Mouse (Mus musculus): ENCODE measurements at regions not wholly inside any gene's neighbourhood (a gene's known extent, or its start where the extent isn't known, plus 50 kb on each side); places are given as distances from the start of the nearest gene placed in this dataset.

GRCm38 (mm10) chr6:50948061-50948460, 293.8 kb upstream of the Npvf start:
- Histone ChIP-seq H3K27ac (no peak overlapping the region), H3K36me3 (ENCODE audit: insufficient read depth, low read length) (no peaks in the 10 kb centered on the region), H3K9ac (ENCODE audit: low read depth, low read length) (no peak overlapping the region), H3K9me3 (replicated peaks; ENCODE audit: low read length) (no peaks in the 10 kb centered on the region), H3K4me2 (ENCODE audit: low read length) (no peak overlapping the region), H3K4me1 (replicated peaks; ENCODE audit: insufficient read depth, low read length) (no peaks in the 10 kb centered on the region), H3K4me3 (replicated peaks; ENCODE audit: low read depth, low read length) (no peak overlapping the region), H3K27me3 (ENCODE audit: insufficient read depth, low read length) (no peaks in the 10 kb centered on the region)
- TF ChIP-seq CTCF (IDR thresholded peaks at IDR 0.05; ENCODE audit: low read depth): no peak
- WGBS: 59% methylated on average over 4 of the region's 4 CpGs
- ATAC-seq (replicated peaks; ENCODE audit: low FRiP score, low read depth) (no peak), DNase-seq (ENCODE audit: low spot score) (no peak)

- Histone ChIP-seq H3K9me3 (replicated peaks; ENCODE audit: low read length) (no peaks in the 10 kb centered on the region), H3K9ac (ENCODE audit: low read depth, low read length) (no peak overlapping the region), H3K27me3 (ENCODE audit: insufficient read depth, low read length) (no peaks in the 10 kb centered on the region), H3K4me3 (replicated peaks; ENCODE audit: low read depth, low read length) (no peak overlapping the region), H3K4me2 (ENCODE audit: low read length) (no peak overlapping the region), H3K4me1 (replicated peaks; ENCODE audit: insufficient read depth, low read length) (no peaks in the 10 kb centered on the region), H3K27ac (no peak overlapping the region), H3K36me3 (ENCODE audit: insufficient read depth, low read length) (no peaks in the 10 kb centered on the region)
- DNase-seq (ENCODE audit: low spot score): no peak
- TF ChIP-seq CTCF (IDR thresholded peaks at IDR 0.05; ENCODE audit: low read depth): no peak
- 93% methylated on average over 5 of the region's 5 CpGs for WGBS
- ATAC-seq (replicated peaks; ENCODE audit: low FRiP score, low read depth): no peak
Measured at GRCm38 (mm10) chr6:50949361-50949760, 295.1 kb upstream of the Npvf start.

- Histone ChIP-seq H3K4me3 (replicated peaks; ENCODE audit: low read depth, low read length) (no peak overlapping the region), H3K27me3 (ENCODE audit: insufficient read depth, low read length) (no peaks in the 10 kb centered on the region), H3K4me2 (ENCODE audit: low read length) (no peak overlapping the region), H3K36me3 (ENCODE audit: insufficient read depth, low read length) (no peaks in the 10 kb centered on the region), H3K27ac (no peak overlapping the region), H3K9me3 (replicated peaks; ENCODE audit: low read length) (no peaks in the 10 kb centered on the region), H3K9ac (ENCODE audit: low read depth, low read length) (no peak overlapping the region), H3K4me1 (replicated peaks; ENCODE audit: insufficient read depth, low read length) (no peaks in the 10 kb centered on the region)
- ATAC-seq (replicated peaks; ENCODE audit: low FRiP score, low read depth): no peak
- DNase-seq (ENCODE audit: low spot score): peak; percentile 43
- TF ChIP-seq CTCF (IDR thresholded peaks at IDR 0.05; ENCODE audit: low read depth): no peak
- 47% methylated on average over 11 of the region's 11 CpGs for WGBS
Measured at GRCm38 (mm10) chr6:50949883-50950583, 295.8 kb upstream of the Npvf start.

GRCm38 (mm10) chr6:50957328-50957900, 303.2 kb upstream of the Npvf start:
- DNase-seq (ENCODE audit: low spot score) (no peak), ATAC-seq (replicated peaks; ENCODE audit: low FRiP score, low read depth) (no peak)
- H3K9me3 ChIP-seq (replicated peaks; ENCODE audit: low read length): no peaks in the 10 kb centered on the region
- H3K4me2 ChIP-seq (ENCODE audit: low read length): no peak overlapping the region
- TF ChIP-seq CTCF (IDR thresholded peaks at IDR 0.05; ENCODE audit: low read depth): no peak
- WGBS: 90% methylated on average over 4 of the region's 4 CpGs
- 0 out of 2 replicates have a peak, but pooled peaks cover 5% of the 10 kb centered on the region for H3K4me1 ChIP-seq (replicated peaks; ENCODE audit: insufficient read depth, low read length)
- H3K9ac ChIP-seq (ENCODE audit: low read depth, low read length): no peak overlapping the region
- no peak overlapping the region for H3K4me3 ChIP-seq (replicated peaks; ENCODE audit: low read depth, low read length)
- no peaks in the 10 kb centered on the region for H3K36me3 ChIP-seq (ENCODE audit: insufficient read depth, low read length)
- H3K27me3 ChIP-seq (ENCODE audit: insufficient read depth, low read length): no peaks in the 10 kb centered on the region
- no peak overlapping the region for H3K27ac ChIP-seq

GRCm38 (mm10) chr6:50960341-50960740, 306.1 kb upstream of the Npvf start:
- WGBS: 66% methylated on average over 5 of the region's 5 CpGs
- TF ChIP-seq CTCF (IDR thresholded peaks at IDR 0.05; ENCODE audit: low read depth): no peak
- DNase-seq (ENCODE audit: low spot score) (no peak), ATAC-seq (replicated peaks; ENCODE audit: low FRiP score, low read depth) (no peak)
- no peak overlapping the region for H3K27ac ChIP-seq
- H3K4me1 ChIP-seq (replicated peaks; ENCODE audit: insufficient read depth, low read length): 0 out of 2 replicates have a peak, but pooled peaks cover 1% of the 10 kb centered on the region
- no peaks in the 10 kb centered on the region for H3K27me3 ChIP-seq (ENCODE audit: insufficient read depth, low read length)
- no peaks in the 10 kb centered on the region for H3K36me3 ChIP-seq (ENCODE audit: insufficient read depth, low read length)
- no peak overlapping the region for H3K9ac ChIP-seq (ENCODE audit: low read depth, low read length)
- no peaks in the 10 kb centered on the region for H3K9me3 ChIP-seq (replicated peaks; ENCODE audit: low read length)
- H3K4me2 ChIP-seq (ENCODE audit: low read length): no peak overlapping the region
- no peak overlapping the region for H3K4me3 ChIP-seq (replicated peaks; ENCODE audit: low read depth, low read length)

- TF ChIP-seq CTCF (IDR thresholded peaks at IDR 0.05; ENCODE audit: low read depth): no peak
- Histone ChIP-seq H3K27me3 (ENCODE audit: insufficient read depth, low read length) (no peaks in the 10 kb centered on the region), H3K4me3 (replicated peaks; ENCODE audit: low read depth, low read length) (no peak overlapping the region), H3K4me1 (replicated peaks; ENCODE audit: insufficient read depth, low read length) (no peaks in the 10 kb centered on the region), H3K36me3 (ENCODE audit: insufficient read depth, low read length) (no peaks in the 10 kb centered on the region), H3K4me2 (ENCODE audit: low read length) (no peak overlapping the region), H3K9ac (ENCODE audit: low read depth, low read length) (no peak overlapping the region), H3K27ac (no peak overlapping the region), H3K9me3 (replicated peaks; ENCODE audit: low read length) (no peaks in the 10 kb centered on the region)
- ATAC-seq (replicated peaks; ENCODE audit: low FRiP score, low read depth) (no peak), DNase-seq (ENCODE audit: low spot score) (no peak)
- 82% methylated on average over 6 of the region's 6 CpGs for WGBS
Measured at GRCm38 (mm10) chr6:50961592-50961991, 307.4 kb upstream of the Npvf start.
